Mouse (Mus musculus) embryonic stem cell, embryonic (primary cell): Measurements from ENCODE around the gene Crp.

Source experiments
- CTCF ChIA-PET, 4 experiments: fragments of 300-600 bp in 2 of 4; fragments of 350-600 bp in 2 of 4; sonication (Branson Sonifier 250); formaldehyde crosslinking; loops; one replicate each; lab custom pipeline; 2022; ENCODE audit warnings: inconsistent platforms in 2 of 4; lab: Charles Lee
- POLR2A ChIA-PET, 4 experiments: fragments of 300-600 bp in 2 of 4; fragments of 350-600 bp in 2 of 4; sonication (Branson Sonifier 250); formaldehyde crosslinking; loops; one replicate each; lab custom pipeline; 2022; ENCODE audit warnings: antibody characterized with exemption in 4 of 4, inconsistent platforms in 1 of 4; lab: Charles Lee

Gene Crp

DNA sequence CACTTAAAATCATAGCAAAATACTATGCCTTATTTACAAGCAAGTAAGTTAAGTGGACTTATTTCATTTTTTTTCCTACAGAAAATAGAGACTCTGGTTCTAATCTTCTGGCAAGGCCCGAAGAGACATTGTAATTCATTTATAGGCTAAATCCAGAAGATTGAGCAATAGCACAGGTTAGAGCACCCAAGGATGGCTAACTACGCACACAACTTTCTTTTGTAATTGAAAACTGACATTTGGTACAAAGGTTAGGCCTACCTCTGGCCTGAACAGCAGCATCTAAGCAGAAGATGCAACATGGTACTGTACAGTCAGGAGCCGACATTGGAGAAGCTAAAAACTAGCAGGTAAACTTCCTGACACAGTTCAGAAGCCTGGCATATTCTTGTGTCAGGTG lies 4.0 kb downstream of the Crp start:
- CTCF ChIA-PET, result no interaction called here
- POLR2A ChIA-PET, result no interaction called here

DNA sequence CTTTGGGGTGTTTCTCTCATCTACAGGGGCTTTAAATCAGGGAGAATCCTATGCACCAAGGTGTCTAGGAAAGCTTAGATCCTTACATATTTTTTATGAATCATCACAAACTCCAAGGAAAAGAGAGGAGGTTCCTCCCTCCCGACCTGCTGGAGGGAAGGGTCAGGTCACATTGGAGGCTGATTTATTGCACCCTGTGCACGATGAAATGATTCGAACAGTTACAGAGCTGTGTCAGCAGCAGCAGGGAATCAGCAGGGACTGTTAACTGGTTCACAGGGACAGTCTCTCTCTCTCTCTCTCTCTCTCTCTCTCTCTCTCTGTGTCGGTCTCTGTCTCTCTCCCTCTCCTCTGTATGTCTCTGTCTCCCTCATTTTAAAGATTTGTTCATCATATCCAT lies 6.9 kb downstream of the Crp start:
- ChIA-PET CTCF (no interaction called here), POLR2A (no interaction called here)

DNA sequence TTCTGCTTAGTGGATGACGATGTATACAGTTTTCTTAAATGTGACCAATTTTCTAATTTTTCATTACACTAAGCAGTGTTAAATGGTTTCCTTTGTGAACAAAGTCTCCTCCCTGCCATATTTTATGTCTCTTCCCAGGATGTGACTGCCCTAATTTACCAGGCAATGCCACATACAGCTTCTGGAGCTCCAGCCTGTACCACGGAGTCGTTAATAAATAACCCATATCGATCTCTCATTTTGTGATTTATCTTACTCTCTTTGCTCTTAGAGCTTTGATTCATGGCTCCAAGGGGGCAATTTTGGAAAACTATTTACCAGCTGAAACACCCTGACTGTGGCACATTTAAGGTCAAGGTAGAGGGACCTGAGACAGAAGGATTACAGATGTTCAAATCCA lies 8.4 kb downstream of the Crp start:
- ChIA-PET CTCF (no interaction called here), POLR2A (no interaction called here)

DNA sequence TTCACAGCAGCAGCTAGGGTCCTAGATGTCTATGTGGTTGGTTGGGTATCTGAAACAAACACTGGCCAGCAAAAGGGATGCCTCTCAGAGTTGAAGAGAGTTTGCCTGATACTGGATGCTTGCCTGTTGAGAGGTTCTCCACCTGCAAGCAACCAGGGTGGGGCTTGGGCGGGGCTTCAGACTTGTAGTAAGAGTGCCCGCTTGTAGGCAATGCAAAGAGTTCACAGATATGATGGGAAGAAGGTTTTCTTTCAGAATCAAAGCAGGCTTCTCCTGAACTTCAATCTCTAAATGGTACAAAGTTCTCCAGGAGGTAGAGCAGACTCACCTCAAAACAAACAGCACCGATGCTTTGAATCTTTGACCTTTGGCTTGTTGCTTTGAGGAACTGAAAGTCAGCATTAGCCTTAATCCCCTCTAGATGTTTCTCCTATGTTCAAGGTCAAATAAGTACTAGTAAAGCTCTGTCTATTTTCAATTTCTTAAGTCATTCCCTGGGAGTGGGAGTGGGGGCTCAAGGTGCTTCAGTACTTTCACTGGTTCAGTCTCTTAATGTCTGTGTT lies 12.0 kb downstream of the Crp start:
- ChIA-PET POLR2A (interaction anchor here in 1 of 4 experiments (0.6 kb wide), 1 partner anchor 110 kb away, joined by 8 read pairs; no protein-coding TSS in a partner anchor), CTCF (no interaction called here)

DNA sequence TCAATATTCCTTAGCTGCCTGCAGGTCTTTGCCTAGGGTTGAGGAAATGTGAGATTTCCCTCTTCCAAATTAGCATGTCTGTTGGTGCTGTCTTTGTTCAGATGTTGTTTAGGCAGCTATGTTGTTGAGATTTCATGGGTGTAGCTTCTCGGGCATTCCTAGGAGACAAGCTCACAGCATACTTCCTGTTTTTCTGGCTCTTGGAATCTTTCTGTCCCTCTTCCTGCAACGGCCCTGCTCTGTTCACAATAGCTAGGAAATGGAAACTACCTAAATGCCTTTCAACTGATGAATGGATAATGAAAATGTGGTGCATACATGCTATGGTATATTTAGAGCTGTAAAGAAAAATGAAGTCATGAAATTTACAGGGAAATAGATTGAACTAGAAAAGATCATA lies 13.5 kb downstream of the Crp start:
- CTCF ChIA-PET, result interaction anchor here in 1 of 4 experiments (0.7 kb wide), 1 partner anchor 34 kb away, joined by 3 read pairs; no protein-coding TSS in a partner anchor
- POLR2A ChIA-PET, result no interaction called here

DNA sequence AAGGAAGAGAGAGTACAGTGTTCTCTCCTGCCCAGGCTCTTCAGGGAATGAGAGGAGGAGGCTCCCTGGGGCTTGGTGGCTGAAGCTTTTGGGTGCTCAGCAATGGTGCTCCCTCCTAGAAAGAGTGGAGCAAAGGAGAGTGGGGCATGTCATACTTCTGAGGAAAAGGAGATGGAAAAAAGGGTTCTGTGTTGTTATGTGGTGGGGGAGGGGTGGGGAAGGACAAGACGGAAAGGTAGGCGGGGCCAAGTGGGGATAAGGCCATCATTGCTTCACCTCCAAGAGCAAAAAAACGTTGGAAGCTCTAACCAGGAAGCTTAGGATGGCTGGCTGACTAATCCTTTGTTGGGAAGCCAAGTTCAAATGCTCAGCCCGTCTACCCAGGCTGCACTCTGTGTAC lies 14.1 kb downstream of the Crp start:
- POLR2A ChIA-PET, result interaction anchor here in 1 of 4 experiments (0.6 kb wide), 1 partner anchor 1958 kb away, joined by 4 read pairs; no protein-coding TSS in a partner anchor
- CTCF ChIA-PET, result interaction anchor here in 1 of 4 experiments (0.7 kb wide), 1 partner anchor 34 kb away, joined by 3 read pairs; no protein-coding TSS in a partner anchor

DNA sequence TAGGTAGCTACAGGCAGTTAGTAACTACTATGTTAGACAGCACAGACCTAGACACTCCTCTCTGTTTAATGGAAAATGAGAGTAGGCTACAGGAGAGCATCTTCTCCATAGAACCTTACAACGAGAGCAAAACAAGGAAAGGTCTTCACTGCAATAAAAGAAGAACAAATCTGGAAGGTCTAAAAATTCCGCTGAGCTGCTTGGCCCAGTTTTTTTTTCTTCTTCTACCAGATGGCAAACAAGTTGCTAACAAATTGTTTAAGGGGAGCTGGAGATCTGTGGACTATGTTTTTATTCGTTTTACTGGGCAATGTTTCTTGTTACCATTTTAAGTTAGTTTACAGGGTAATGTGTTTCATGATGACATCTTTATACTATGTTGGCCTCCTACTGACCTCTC lies 53.4 kb downstream of the Crp start:
- POLR2A ChIA-PET, result no interaction called here
- CTCF ChIA-PET, result no interaction called here

DNA sequence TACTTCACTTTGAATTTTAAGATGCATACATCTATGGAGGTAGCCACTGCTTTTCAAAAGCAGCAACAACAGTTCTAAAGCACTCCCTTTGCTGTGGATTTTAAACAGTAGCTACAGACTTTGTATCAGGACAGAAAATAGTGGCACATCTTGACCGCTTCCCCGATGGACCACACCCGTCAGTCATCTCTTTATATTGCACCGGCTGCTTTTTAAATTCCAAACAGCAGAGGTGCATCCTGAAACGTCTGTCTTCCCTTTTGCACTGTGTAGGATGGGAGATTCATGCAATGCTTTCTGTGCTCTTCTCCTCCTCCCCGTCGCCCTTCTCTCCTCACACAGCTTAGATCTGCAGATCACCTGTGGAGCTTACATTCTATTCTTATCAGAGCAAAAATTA lies 57.3 kb downstream of the Crp start:
- ChIA-PET CTCF (no interaction called here), POLR2A (no interaction called here)

DNA sequence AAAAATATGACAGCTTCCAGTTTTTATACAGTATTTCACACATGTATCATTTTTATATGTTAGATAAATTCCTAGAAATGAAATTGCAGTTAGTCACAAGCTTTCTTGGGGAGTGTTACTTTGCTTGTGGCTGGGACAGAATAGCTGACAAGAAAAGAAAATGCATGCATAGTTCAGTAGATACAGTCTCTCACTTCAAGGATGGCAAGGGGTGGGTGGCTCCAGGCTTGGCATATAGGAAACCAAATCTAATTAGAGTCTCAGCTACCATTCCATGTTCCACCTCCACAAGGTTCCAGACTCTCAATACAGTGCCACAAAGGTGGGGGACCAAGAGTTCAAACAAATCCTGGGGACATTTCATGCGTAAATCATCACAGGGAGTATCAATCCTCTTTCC lies 61.7 kb downstream of the Crp start:
- ChIA-PET POLR2A (no interaction called here), CTCF (no interaction called here)

DNA sequence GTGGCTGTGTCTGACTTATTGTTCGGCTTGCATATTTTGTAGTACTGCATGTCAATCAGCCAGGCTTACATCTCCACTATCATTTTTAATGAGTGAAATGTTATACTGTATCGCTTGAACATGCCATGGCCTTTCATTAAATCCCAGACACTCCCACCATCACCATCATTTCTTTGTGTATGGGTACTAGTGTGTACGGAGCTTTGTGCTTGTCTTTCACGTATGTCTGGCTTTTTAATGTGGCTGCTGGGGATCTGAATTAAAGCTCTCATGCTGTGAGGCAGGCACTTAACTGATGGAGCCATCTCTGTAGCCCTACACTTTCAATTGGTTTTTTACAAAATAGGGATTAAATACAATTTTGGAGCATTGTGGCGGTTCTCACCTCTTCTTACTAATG lies 81.3 kb downstream of the Crp start:
- POLR2A ChIA-PET, result no interaction called here
- CTCF ChIA-PET, result no interaction called here

DNA sequence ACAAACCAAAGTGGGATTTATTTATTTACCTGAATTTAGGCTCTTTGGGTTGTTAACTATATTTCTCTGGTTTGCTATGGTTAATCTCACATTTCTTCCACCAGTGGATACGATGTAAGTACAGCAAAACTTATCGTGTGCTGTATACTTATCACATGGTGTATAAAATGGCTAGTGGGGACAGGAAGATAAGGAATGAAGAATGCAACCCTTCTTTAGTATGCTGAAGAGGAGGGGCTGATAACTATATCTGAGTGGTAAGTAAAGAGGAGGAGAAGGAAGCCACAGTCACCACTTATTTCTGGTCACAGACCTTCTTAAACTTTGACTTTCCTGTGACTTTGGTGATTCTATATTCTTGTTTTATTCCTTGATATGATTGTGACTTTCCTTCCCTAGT lies 87.5 kb downstream of the Crp start:
- ChIA-PET POLR2A (no interaction called here), CTCF (no interaction called here)

DNA sequence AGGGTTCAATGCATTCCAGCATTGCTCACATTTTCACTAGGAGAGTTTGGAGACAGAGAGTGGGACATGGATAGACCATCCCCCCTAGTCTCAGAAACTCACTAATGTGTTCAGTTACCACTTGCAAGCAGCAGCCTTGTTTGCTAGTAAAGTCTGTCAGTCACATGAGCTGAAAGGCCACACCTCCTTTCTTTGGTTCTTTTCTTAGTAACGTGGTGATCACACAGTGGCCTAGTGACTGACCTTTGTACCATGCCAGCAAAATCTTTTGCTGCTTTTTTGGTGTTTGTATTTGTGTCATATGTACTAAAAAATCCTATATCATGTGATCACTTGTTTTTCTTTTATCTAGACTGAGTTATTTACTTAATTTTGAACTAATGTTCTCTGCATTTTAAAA lies 88.0 kb downstream of the Crp start:
- POLR2A ChIA-PET, result no interaction called here
- CTCF ChIA-PET, result no interaction called here

DNA sequence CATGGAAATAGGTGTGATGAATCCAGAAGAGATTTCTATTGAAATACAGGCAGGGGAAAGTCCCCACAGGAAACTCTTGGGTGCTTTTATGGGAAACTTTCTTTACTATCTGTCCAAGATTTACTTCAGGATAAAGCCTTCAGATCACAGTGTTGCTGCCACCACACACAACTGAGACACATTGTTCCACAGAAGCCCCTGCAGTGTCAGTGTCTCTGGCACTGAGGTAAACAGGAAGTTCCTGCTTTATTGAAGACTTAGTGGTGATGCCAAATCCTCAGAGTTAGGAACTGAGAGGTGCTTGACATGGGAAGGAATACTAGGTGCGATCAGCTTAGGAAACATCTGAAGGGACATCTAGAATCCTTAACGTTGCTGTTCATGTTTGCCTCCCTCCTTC lies 131.1 kb downstream of the Crp start:
- ChIA-PET POLR2A (no interaction called here), CTCF (no interaction called here)

DNA sequence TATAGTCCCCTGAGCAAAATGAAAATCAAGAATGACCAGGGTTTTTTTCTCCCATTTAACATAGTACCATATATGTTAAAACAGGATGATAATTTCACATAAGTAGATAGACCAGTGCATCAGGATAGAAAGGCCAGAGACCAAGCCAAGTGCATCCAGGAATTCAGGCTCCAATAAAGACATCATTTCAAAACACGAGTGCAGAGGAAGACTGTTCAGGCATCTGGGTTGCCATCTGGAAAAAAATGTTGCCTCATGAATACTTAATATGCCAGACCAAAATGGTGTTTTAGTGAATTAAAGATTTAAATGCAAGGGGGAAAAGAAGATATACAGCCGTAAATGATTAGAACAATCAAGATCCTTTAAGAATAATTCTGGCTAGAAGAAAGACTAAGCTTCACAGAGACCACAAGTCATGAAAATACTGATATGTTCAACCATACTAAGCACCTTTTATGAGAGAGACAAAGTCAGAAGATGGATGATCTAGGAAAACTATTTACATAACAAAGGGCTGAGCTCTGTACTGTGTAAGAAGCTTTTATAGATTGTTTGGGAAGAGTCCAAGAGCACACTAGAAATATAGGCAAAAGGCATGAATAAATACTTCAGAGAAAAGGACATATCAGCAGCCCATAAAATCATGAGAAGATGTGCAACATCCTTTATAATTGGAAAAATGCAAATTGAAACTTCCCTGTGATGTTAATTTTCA lies 149.3 kb downstream of the Crp start:
- POLR2A ChIA-PET, result interaction anchor here in 1 of 4 experiments (0.5 kb wide), 1 partner anchor 10 kb away, joined by 4 read pairs; no protein-coding TSS in a partner anchor
- CTCF ChIA-PET, result no interaction called here

DNA sequence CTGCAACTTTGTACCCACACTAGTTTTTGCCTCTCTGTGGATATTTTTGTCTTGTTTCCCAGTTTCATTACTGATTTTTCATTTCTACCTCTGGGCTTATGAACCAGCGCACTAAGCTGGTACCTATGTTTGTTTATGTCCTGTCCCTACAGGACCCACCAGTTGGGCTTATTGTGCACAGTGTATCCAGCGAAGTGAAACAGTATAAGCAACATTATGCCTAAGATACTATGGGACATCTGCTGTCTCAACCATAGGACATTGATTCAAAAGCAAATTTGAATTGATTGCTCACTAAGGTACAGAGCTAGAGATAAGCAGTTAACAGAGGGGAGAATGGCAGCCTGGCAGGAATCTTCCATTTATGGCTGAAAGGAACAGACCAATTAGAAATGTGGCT lies 150.3 kb downstream of the Crp start:
- ChIA-PET POLR2A (interaction anchor here in 1 of 4 experiments (0.5 kb wide), 1 partner anchor 534 kb away, joined by 7 read pairs; no protein-coding TSS in a partner anchor), CTCF (no interaction called here)

DNA sequence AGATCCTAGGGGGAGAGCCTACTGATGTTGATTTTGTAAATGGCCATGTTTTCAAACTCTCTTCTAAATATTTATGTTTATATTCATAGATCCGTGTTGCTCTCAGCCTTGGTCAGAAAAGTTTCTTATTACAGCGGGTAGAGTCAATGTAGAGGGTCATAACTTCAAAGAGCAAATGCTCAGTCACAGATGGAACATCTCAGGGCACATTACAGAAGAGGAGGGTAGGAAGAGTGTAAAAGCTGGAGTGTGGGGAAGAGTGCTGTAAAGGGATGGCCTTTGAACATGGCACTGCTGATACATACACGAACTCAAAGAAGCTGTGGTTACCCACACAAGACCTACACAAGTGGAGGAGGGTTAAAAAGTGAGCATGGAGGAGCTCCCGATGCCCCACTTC lies 177.4 kb downstream of the Crp start:
- POLR2A ChIA-PET, result no interaction called here
- CTCF ChIA-PET, result no interaction called here

DNA sequence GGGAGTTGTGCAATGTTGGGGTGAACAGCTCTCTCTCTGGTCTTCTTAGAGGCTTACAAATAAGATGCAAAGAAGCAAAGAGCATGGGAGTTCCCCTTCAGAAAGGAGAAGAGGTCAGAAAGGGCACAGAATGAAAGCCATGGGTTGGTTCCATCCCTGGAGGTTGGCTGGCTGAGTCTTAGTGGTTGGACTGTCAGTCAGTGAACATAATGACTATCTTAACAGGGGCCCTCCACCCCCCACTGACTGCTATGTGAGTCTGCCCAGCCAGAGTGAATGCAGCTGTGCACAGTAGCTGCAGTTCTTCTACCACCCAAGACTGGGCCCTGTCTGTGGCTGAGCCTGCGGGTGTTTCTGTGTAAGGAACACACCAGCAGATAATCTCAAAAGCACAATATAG lies 178.8 kb downstream of the Crp start:
- POLR2A ChIA-PET, result no interaction called here
- CTCF ChIA-PET, result no interaction called here
